In the genomic region with DNA sequence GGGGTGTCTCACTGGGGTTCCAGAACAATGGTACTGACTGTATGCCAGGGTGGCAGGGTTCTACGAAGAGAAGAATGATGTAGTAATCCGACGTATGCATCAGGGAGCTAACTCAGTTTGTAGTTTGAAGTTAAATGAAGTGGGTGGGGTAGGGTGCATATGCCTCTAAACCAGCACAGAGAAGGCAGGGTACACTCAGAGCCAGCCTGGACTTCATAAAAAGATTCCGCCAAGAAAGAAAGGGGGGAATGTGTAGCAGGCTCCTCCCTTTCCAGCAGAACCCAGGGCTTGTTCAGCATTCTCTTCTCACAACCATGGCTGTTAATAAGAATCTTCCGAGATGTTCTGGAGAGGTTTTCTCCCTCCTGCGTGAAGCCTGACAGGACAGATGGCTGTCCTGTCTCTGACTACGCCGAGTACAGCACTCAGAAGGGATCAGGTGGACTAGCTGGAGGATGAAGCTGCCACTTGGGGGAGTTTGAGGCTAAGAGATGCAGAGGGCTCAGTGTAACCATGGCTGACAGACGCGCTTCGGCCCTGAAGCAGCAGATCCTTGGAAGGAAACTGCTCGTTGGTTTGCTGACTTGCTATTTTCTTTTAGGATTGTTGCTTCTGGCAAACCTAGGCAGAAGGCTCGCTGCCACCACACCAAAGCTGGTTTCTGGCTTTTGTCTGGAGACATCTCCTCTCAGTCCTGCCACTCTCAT, we compare ENCODE assay signal across 8 mouse cellular contexts.
DNase-seq lines count a peak whose midpoint lies in the region; ATAC-seq and TF ChIP-seq lines count a peak whose summit lies in the region.

No protein-coding gene starts in this region.

- peak; percentile 26 for DNase-seq in urinary bladder, adult 2 months (ENCODE audit: low spot score)
- no peak for DNase-seq in urinary bladder, postnatal 10 days (ENCODE audit: low spot score)
- DNase-seq in embryonic facial prominence, embryonic 10.5 days (ENCODE audit: low spot score), result peak; percentile 66
- peak; percentile 57 for DNase-seq in heart, adult 8-10 months (ENCODE audit: low spot score)
- DNase-seq in kidney, adult 2 months, result peak; percentile 83
- DNase-seq in naive thymus-derived CD4-positive, alpha-beta T cell, adult 2 months (ENCODE audit: low read depth), result peak; percentile 17
- peak; percentile 25 for DNase-seq in testis, postnatal 14 days (ENCODE audit: low spot score)

- H3K36me3 ChIP-seq in embryonic facial prominence, embryonic 10.5 days (replicated peaks), result no peaks in the 10 kb centered on the region
- H3K36me3 ChIP-seq in kidney, adult 2 months (ENCODE audit: control insufficient read depth, insufficient read depth, low read length), result no peaks in the 10 kb centered on the region
- H3K36me3 ChIP-seq in limb, embryonic 13.5 days, result no peaks in the 10 kb centered on the region

- no peak overlapping the region for H3K9ac ChIP-seq in limb, embryonic 13.5 days

- H3K9me3 ChIP-seq in embryonic facial prominence, embryonic 10.5 days, result no peaks in the 10 kb centered on the region
- H3K9me3 ChIP-seq in limb, embryonic 13.5 days, result no peaks in the 10 kb centered on the region

- no peak for TF ChIP-seq POLR2A in kidney, adult 2 months (IDR thresholded peaks at IDR 0.05; ENCODE audit: low read depth, low read length)

- ATAC-seq in limb, embryonic 13.5 days (ENCODE audit: low FRiP score, low read depth), result peak; percentile 72; the same call in 1 of the 2 replicates

- peak; percentile 85 for TF ChIP-seq CTCF in kidney, adult 2 months (conservative IDR thresholded peaks at IDR 0.05; ENCODE audit: insufficient read depth, insufficient read length, low read depth, low read length)

- H3K27ac ChIP-seq in embryonic facial prominence, embryonic 10.5 days (replicated peaks), result no peak overlapping the region
- no peak overlapping the region for H3K27ac ChIP-seq in kidney, adult 2 months (ENCODE audit: insufficient read depth, low read depth, low read length)
- no peak overlapping the region for H3K27ac ChIP-seq in limb, embryonic 13.5 days

- peaks cover 9% of the 10 kb centered on the region; the same call in 1 of the 2 replicates for H3K4me1 ChIP-seq in embryonic facial prominence, embryonic 10.5 days
- no peaks in the 10 kb centered on the region; the same call in 1 of the 2 replicates for H3K4me1 ChIP-seq in kidney, adult 2 months (ENCODE audit: control insufficient read depth, insufficient read depth, low read length)
- H3K4me1 ChIP-seq in limb, embryonic 13.5 days, result peaks cover 28% of the 10 kb centered on the region

- H3K27me3 ChIP-seq in embryonic facial prominence, embryonic 10.5 days (replicated peaks; ENCODE audit: low read depth, poor library complexity, severe bottlenecking), result peaks cover 28% of the 10 kb centered on the region
- H3K27me3 ChIP-seq in kidney, adult 2 months (replicated peaks; ENCODE audit: control insufficient read depth, insufficient read depth, low read length), result no peaks in the 10 kb centered on the region
- H3K27me3 ChIP-seq in limb, embryonic 13.5 days, result peaks cover 39% of the 10 kb centered on the region

- no peak overlapping the region for H3K4me3 ChIP-seq in embryonic facial prominence, embryonic 10.5 days
- H3K4me3 ChIP-seq in kidney, adult 2 months (ENCODE audit: insufficient read depth, low read depth, low read length), result no peak overlapping the region
- no peak overlapping the region for H3K4me3 ChIP-seq in limb, embryonic 13.5 days

- 41% methylated on average over 13 of the region's 13 CpGs for WGBS in embryonic facial prominence, embryonic 10.5 days
- 36% methylated on average over 13 of the region's 13 CpGs for WGBS in kidney, adult 2 months
- 38% methylated on average over 13 of the region's 13 CpGs for WGBS in limb, embryonic 13.5 days

- no peak overlapping the region for H3K4me2 ChIP-seq in limb, embryonic 13.5 days (replicated peaks)
